Mouse (Mus musculus): Measurements from ENCODE around the gene Zfp512.
A peak's percentile ranks its signal among the peaks of the same experiment; 100 is the strongest.

The Zfp512 gene

DNA sequence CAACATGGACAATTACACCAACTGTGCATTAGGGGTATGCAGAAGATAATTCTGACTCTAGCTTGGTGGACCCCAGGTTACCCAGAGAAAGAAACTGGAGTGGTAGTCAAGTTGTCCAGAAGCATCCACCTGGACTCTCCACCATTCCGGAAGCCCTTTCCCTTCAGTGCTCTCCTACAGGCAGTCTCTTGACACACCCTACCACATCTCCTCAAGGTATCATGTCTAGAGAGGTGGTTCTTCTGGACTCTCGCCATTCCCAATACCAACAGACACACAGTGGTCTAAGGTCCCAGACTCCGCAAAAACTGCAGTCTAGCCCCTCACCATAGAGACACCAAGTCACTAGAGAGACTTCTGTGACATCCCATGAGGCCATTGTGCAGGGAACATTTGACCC, 33.2 kb downstream of the Zfp512 start, which contains the start of gene 4930548H24Rik:
4930548H24Rik (plus strand) TSS at position 301 of the 400 bp plus-strand sequence.
- TF ChIP-seq POU5F1 (IDR thresholded peaks at IDR 0.05; ENCODE audit: borderline replicate concordance, low read length) (no peak), NANOG (IDR thresholded peaks at IDR 0.05; ENCODE audit: borderline replicate concordance, low read length) (no peak), CTCF (conservative IDR thresholded peaks at IDR 0.05; ENCODE audit: low read length) (no peak)
- Histone ChIP-seq H3K36me3 (ENCODE audit: insufficient read depth, low read length) (peaks cover 75% of the 10 kb centered on the region), H3K27me3 (ENCODE audit: insufficient read depth, low read length) (no peaks in the 10 kb centered on the region), H3K4me3 (replicated peaks; ENCODE audit: low read length) (no peak within 1 kb of the TSS; the same call in 1 of the 2 replicates), H3K4me1 (replicated peaks; ENCODE audit: low read depth, low read length) (peaks cover 59% of the 10 kb centered on the region), H3K9me3 (ENCODE audit: low read length) (no peaks in the 10 kb centered on the region)

DNA sequence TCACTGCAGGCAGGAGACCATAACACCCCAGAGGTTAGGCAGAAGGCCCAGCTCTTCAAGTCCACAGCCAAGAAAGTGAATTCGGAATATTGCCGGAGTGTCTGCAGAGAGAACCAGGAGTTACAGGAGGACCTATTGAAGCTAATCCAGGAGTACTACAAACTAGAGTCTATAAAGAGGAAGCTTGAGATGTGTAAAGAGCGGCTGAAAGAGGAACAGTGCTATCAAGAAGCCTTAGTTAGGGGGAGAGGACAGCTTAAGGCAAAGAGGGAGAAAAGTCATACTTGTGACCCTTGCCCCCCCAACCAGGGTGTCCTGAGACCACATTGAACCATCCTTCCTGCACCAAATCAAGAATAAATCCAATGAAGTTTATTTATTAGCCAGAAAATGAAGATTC, 35.7 kb downstream of the Zfp512 start:
- peaks cover 67% of the 10 kb centered on the region for H3K4me1 ChIP-seq (replicated peaks; ENCODE audit: low read depth, low read length)
- no peaks in the 10 kb centered on the region for H3K9me3 ChIP-seq (ENCODE audit: low read length)
- H3K4me3 ChIP-seq (replicated peaks; ENCODE audit: low read length), result peak overlapping the region; percentile 89
- no peaks in the 10 kb centered on the region for H3K27me3 ChIP-seq (ENCODE audit: insufficient read depth, low read length)
- TF ChIP-seq NANOG (IDR thresholded peaks at IDR 0.05; ENCODE audit: borderline replicate concordance, low read length) (no peak), CTCF (conservative IDR thresholded peaks at IDR 0.05; ENCODE audit: low read length) (no peak), POU5F1 (IDR thresholded peaks at IDR 0.05; ENCODE audit: borderline replicate concordance, low read length) (no peak)
- H3K36me3 ChIP-seq (ENCODE audit: insufficient read depth, low read length), result peaks cover 50% of the 10 kb centered on the region

DNA sequence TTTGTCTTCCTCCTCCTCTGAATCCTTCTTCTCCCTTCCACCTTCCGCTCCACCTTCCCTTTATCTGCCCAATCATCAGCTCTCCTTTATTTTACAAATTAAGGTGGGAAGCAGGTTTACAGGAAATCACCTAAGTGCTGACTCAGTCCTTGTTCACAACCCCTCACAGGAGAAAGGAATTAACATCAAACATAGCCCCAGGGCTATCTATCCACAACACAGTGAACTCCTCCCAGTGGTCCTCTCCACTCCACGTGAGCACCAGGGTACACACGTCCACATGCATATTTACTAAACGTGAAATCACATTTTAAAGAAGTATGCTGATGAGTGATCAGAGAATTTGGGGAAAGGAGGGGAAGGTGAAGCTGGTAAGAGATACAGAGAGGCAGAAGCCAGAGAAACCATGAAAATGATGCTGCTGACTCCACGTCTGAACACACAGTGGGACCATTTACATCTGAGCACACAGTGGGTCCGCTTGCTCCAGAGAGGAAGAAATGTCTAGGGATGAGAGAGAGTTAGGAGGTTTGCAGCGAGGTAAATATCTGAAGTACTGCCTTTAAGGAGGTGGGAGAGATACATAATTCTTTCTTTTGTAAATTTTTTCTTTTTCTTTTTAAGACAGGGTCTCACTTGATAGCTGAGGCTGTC, 37.0 kb downstream of the Zfp512 start:
- no peak for TF ChIP-seq POU5F1 (IDR thresholded peaks at IDR 0.05; ENCODE audit: borderline replicate concordance, low read length)
- no peak for TF ChIP-seq CTCF (conservative IDR thresholded peaks at IDR 0.05; ENCODE audit: low read length)
- peak; percentile 22; the same call in 1 of the 2 replicates for TF ChIP-seq NANOG (IDR thresholded peaks at IDR 0.05; ENCODE audit: borderline replicate concordance, low read length)
- H3K36me3 ChIP-seq (ENCODE audit: insufficient read depth, low read length), result peaks cover 40% of the 10 kb centered on the region
- H3K4me1 ChIP-seq (replicated peaks; ENCODE audit: low read depth, low read length), result peaks cover 72% of the 10 kb centered on the region
- peak overlapping the region; percentile 89 for H3K4me3 ChIP-seq (replicated peaks; ENCODE audit: low read length)
- no peaks in the 10 kb centered on the region for H3K27me3 ChIP-seq (ENCODE audit: insufficient read depth, low read length)
- H3K9me3 ChIP-seq (ENCODE audit: low read length), result no peaks in the 10 kb centered on the region

DNA sequence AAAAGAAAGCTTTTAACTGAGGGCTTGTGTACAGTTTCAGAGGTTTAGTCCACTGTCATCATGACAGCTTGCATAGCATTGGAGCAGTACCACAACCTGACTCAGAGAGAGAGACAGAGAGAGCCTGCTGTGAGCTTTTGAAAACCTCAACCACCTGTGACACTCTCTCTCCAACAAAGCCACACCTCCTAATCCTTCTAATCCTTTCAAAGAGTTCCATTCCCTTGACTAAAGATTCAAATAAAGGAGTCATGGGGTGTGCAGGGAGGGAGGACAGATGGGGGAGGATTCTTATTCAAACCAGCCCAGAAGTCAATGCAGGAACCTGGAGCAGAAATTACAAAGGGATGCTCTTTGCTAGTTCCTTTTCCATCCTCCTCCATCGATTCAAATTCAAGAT, 39.8 kb downstream of the Zfp512 start:
- peaks cover 27% of the 10 kb centered on the region for H3K36me3 ChIP-seq (ENCODE audit: insufficient read depth, low read length)
- H3K4me3 ChIP-seq (replicated peaks; ENCODE audit: low read length), result no peak overlapping the region
- no peaks in the 10 kb centered on the region for H3K9me3 ChIP-seq (ENCODE audit: low read length)
- no peaks in the 10 kb centered on the region for H3K27me3 ChIP-seq (ENCODE audit: insufficient read depth, low read length)
- H3K4me1 ChIP-seq (replicated peaks; ENCODE audit: low read depth, low read length), result peaks cover 67% of the 10 kb centered on the region
- no peak for TF ChIP-seq POU5F1 (IDR thresholded peaks at IDR 0.05; ENCODE audit: borderline replicate concordance, low read length)
- TF ChIP-seq NANOG (IDR thresholded peaks at IDR 0.05; ENCODE audit: borderline replicate concordance, low read length), result no peak
- TF ChIP-seq CTCF (conservative IDR thresholded peaks at IDR 0.05; ENCODE audit: low read length), result no peak

DNA sequence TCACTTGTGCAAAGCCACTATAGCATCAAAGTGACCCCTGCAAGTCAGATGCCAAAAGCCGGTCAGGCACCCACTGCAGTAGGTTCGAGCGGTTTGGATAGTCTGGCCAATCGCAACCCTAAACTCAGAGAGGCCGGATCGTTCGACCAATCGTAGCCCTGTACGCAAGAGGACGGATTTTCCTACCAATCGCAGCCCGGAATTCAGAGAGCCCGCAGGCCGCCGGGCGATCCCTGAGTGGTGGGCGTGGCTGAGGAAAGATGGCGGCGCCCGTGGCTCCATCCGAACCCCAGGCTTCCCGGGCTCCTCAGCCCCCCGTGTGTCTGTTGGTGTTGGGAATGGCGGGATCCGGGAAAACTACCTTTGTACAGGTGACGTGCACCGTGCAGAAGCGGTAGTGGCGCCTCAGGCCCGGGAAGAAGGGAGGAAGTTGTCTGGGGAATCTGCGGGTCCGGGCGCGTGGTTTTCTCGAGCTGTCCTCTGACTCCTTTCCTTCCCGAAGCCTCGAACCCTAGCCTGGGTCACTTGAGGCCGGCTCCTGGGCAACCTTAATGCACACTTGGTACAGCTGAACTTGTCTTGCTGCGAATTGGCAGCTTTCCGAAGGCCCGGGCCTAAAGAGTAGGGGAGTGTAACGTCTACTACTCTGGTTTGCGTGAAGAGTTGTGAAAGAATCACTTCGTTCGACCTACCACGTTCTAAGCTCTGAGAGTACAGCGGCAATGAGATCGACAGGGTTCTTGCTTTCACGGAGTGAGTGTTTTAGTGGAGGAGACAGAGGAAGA, 42.5 kb downstream of the Zfp512 start, which contains the start of gene Gpn1:
Gpn1 (plus strand) TSS at position 229 of the 785 bp plus-strand sequence.
- Histone ChIP-seq H3K27me3 (ENCODE audit: insufficient read depth, low read length) (no peaks in the 10 kb centered on the region), H3K9me3 (ENCODE audit: low read length) (no peaks in the 10 kb centered on the region), H3K4me3 (replicated peaks; ENCODE audit: low read length) (peak within 1 kb of the TSS; percentile 88), H3K4me1 (replicated peaks; ENCODE audit: low read depth, low read length) (peaks cover 52% of the 10 kb centered on the region), H3K36me3 (ENCODE audit: insufficient read depth, low read length) (peaks cover 41% of the 10 kb centered on the region)
- TF ChIP-seq CTCF (conservative IDR thresholded peaks at IDR 0.05; ENCODE audit: low read length) (no peak), NANOG (IDR thresholded peaks at IDR 0.05; ENCODE audit: borderline replicate concordance, low read length) (no peak), POU5F1 (IDR thresholded peaks at IDR 0.05; ENCODE audit: borderline replicate concordance, low read length) (no peak)

DNA sequence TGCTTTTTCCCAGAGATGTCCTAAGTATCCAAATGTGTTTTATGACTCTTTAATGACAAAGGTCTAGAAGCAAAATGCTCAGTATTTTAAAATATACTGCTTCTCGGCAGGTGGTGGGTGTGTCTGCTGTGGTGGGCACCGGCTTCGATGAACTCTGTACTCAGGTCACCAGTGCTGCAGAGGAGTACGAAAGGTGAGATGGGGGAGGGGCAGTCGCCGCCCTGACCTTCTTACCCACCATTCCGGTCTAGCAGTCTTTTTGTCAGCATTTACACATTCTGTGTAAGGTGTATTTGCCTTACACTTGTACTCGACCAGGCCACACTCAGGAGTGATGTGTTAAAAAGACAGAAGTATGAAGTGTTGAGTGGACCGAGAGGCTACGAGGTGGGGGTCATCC, 52.6 kb downstream of the Zfp512 start:
- Histone ChIP-seq H3K4me3 (replicated peaks; ENCODE audit: low read length) (peak overlapping the region; percentile 23; the same call in 1 of the 2 replicates), H3K9me3 (ENCODE audit: low read length) (no peaks in the 10 kb centered on the region), H3K27me3 (ENCODE audit: insufficient read depth, low read length) (no peaks in the 10 kb centered on the region), H3K36me3 (ENCODE audit: insufficient read depth, low read length) (peaks cover 100% of the 10 kb centered on the region), H3K4me1 (replicated peaks; ENCODE audit: low read depth, low read length) (peaks cover 35% of the 10 kb centered on the region)
- no peak for TF ChIP-seq POU5F1 (IDR thresholded peaks at IDR 0.05; ENCODE audit: borderline replicate concordance, low read length)
- TF ChIP-seq CTCF (conservative IDR thresholded peaks at IDR 0.05; ENCODE audit: low read length), result no peak
- TF ChIP-seq NANOG (IDR thresholded peaks at IDR 0.05; ENCODE audit: borderline replicate concordance, low read length), result no peak

DNA sequence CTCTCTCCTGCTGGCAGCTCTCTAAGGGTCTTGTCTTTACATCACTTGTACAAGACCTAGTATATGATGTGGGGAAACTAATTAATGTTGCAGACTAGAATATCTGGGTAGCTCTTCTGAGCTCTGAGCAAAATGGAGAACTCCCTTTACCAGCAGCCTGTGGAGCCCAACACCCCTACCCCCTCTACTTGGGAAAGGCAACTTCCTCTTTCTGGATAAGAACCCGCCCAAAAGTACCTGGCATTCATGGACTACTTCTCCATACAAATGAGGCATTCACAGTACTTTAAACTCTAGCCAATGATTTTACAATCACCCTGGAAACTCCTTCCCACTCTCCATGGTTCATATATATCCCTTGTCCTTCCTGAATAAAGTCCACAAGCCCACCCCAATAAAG, 60.2 kb downstream of the Zfp512 start:
- Histone ChIP-seq H3K4me1 (replicated peaks; ENCODE audit: low read depth, low read length) (peaks cover 19% of the 10 kb centered on the region), H3K36me3 (ENCODE audit: insufficient read depth, low read length) (peaks cover 97% of the 10 kb centered on the region), H3K27me3 (ENCODE audit: insufficient read depth, low read length) (no peaks in the 10 kb centered on the region), H3K9me3 (ENCODE audit: low read length) (no peaks in the 10 kb centered on the region), H3K4me3 (replicated peaks; ENCODE audit: low read length) (no peak overlapping the region)
- TF ChIP-seq CTCF (conservative IDR thresholded peaks at IDR 0.05; ENCODE audit: low read length) (no peak), POU5F1 (IDR thresholded peaks at IDR 0.05; ENCODE audit: borderline replicate concordance, low read length) (no peak), NANOG (IDR thresholded peaks at IDR 0.05; ENCODE audit: borderline replicate concordance, low read length) (no peak)

DNA sequence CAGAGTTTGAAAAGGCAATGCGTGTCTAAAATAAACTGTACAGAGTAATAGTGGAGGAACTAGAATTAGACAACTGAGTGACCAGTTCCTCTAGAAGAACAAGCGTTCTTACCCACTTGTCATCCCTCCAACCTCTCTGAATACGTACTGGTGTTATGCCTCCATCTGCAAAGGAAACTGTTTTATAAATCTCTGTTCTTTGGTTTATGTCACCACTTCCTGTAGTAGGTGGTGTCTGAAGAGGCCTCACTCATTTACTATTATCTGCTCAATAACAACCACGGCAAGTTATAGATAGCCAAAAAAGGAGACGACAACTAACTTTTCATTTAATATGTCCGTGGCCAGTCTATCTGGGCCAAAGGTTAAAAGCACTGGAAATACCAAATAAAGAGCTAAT, 68.3 kb downstream of the Zfp512 start:
- Histone ChIP-seq H3K27me3 (ENCODE audit: insufficient read depth, low read length) (no peaks in the 10 kb centered on the region), H3K36me3 (ENCODE audit: insufficient read depth, low read length) (peaks cover 75% of the 10 kb centered on the region), H3K9me3 (ENCODE audit: low read length) (no peaks in the 10 kb centered on the region), H3K4me1 (replicated peaks; ENCODE audit: low read depth, low read length) (peaks cover 25% of the 10 kb centered on the region), H3K4me3 (replicated peaks; ENCODE audit: low read length) (no peak overlapping the region)
- no peak for TF ChIP-seq CTCF (conservative IDR thresholded peaks at IDR 0.05; ENCODE audit: low read length)
- TF ChIP-seq NANOG (IDR thresholded peaks at IDR 0.05; ENCODE audit: borderline replicate concordance, low read length), result no peak
- no peak for TF ChIP-seq POU5F1 (IDR thresholded peaks at IDR 0.05; ENCODE audit: borderline replicate concordance, low read length)

Data from E14TG2a.4 (cell line).